Mouse (Mus musculus) ovary, postnatal 10 days (tissue): Measurements from ENCODE around the gene Nme6.
"Not testable (repeated sequence)": the region's sequence is repeated elsewhere in the genome, so short reads cannot be mapped to it uniquely, and the experiment has no call there.

Source experiments
- DNase-seq: peaks from one replicate; pipeline ENCODE4 v3.0.0; 2022; ENCODE audit warnings: low spot score

The Nme6 gene

DNA sequence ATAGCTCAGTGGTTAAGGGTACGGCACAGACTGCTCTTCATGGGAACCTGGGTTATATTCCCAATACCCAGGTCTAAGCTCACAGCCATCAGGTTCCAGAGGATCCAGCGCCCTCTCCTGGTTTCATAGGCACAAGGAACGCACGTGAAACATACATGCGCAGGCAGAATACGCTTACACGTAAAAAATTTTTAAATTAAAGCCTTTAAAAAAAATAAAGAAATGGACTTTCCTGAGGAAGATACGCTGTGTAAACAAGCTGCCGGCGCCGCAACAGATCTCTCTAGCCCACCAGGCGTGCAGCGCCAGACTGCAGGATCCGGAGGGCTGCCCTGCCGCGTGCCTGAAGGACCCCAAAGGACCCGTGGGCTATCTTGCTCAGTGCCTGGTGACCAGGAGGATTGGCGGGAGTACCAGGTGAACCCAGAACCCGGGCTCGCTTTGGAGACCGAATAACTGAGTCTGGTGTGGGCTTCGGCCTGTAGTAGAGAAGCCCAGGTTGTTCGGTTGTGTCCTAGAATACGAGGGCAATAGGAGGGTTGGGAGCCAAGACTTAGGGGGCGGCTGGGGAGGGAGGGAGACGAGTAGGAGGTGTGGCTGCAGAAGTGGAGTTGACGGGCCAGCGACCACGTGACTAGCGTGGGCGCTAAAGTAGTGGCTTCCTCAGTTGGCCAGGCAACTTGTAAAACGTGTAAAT, at the start of gene Nme6:
Gene Nme6, plus strand, starts transcription at position 359 of the 697 bp plus-strand sequence.
- DNase-seq, result peak; percentile 84

- not testable (repeated sequence) for DNase-seq
Measured at GRCm38 (mm10) chr9:109790570-109790969, 42.0 kb upstream of the Nme6 start, which contains the start of gene Fbxw27. Gene Fbxw27, minus strand, starts transcription at chr9:109790670.

DNA sequence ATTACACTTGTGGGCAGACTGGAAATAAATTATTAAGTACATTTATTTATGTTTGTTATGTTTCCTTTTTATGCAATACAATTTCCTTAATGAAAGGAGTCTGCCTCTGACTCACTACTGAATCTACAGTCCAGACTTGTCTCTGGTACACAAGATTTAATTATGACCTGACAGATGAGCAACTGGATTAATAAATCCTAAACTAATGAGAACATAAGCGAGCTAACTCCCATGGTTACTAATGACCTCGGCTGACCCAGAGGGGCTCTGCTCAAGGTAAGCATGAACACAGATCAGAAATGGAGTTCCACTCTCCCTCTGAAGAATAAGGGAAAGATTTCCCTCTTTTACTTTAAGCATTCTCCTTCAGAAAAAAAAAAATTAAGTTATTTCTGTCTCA, 37.3 kb upstream of the Nme6 start:
- DNase-seq, result no peak

DNA sequence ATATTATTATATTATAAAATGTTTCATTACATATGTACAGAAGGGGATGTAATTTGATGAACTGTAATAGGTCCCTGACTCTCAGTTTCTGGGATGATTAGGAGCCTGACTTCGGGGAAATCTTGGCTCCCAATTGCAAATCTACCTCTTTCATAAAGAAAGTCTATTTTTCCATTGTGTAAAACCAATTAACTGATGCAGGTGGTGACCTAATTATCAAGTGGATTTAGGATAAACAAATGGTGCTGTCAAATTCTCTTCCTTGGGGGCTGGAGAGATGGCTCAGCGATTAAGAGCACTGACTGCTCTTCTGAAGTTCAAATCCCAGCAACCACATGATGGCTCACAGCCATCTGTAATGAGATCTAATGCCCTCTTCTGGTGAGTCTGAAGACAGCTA, 36.7 kb upstream of the Nme6 start:
- no peak for DNase-seq

DNA sequence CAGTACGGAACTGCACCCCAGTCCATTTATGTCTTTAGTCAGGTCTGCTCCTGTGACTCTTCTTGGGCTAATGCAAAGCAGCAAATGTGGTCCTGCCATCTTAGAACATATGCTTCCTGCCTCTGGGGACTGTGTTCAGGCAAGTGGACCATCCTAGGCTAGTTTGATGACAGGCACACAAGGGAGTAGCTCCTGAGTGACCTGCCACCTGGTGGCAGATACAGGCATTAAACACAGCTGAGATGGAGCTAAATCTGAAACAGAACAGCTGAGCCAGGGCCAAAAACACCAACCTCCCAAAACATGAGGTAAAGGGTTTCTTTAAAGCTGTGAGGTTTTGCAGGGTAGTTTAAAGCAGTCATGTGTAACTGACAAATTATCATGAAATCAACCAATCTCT, 34.5 kb upstream of the Nme6 start:
- no peak for DNase-seq

- not testable (repeated sequence) for DNase-seq
Measured at GRCm38 (mm10) chr9:109805596-109805995, 27.0 kb upstream of the Nme6 start.

- DNase-seq, result no peak
Measured at GRCm38 (mm10) chr9:109806260-109806659, 26.3 kb upstream of the Nme6 start.

GRCm38 (mm10) chr9:109806695-109807293, 25.8 kb upstream of the Nme6 start:
- DNase-seq, result no peak

GRCm38 (mm10) chr9:109807898-109808297, 24.7 kb upstream of the Nme6 start:
- DNase-seq, result no peak

DNA sequence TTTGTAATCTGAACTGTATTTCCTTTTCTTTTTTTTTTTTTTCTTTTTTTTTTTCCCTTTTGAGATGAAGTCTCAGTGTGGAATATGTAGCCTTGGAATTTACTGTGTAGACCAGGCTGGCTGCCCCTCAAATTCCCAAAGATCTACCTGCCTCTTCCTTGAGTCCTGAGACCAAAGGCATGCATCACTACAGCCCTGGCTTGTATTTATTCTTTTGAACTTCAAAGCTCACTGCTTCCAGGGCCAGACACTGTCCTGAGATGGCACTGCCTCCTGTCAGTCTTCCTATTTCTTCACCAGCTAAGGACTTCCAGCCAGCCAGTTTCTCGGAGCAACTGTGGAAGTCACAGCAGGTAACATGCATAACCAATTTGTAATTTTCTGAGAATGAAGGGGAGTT, 20.6 kb upstream of the Nme6 start, which contains the start of gene Spink8:
Gene Spink8, plus strand, starts transcription at position 301 of the 400 bp plus-strand sequence.
- no peak for DNase-seq

DNA sequence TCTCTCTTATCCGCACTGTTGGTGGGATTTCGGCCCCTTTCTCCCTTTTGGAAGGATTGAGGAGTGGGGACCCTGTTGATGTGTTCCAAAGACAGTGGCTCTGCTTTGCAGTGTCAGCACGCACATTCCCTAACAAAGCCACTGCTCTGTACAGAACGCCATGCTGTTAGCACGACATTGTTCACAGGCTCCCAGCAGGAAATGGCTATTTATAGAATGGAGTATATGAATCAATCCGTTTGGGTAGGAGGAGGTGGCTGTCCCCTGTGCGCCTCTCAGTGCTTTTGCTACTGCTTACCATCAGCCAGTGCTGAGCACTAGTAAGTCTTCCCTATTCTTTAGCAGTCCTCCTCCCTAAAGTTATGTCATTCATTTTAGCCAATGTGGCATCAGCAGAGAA, 19.1 kb upstream of the Nme6 start:
- no peak for DNase-seq

- no peak for DNase-seq
Measured at GRCm38 (mm10) chr9:109816341-109816740, 16.2 kb upstream of the Nme6 start.

DNA sequence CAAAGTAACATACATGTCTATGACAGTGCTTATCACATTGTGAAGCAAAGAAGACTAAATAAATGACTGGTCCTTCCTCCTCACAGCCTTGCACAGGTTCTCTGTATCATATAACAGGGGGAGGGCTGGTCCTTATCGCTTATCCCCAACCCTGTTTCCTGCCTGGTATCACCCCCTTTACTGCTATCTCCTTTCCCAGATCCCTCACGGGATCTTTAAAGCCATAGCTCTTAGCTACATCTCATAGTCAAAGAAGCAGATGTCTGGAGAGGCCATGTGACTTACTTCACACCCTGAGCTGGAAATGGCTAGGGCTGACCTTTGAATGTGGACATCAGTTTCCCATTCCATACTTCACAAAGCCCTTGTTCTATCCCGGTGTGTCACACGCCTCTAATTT, 6.8 kb upstream of the Nme6 start:
- no peak for DNase-seq

DNA sequence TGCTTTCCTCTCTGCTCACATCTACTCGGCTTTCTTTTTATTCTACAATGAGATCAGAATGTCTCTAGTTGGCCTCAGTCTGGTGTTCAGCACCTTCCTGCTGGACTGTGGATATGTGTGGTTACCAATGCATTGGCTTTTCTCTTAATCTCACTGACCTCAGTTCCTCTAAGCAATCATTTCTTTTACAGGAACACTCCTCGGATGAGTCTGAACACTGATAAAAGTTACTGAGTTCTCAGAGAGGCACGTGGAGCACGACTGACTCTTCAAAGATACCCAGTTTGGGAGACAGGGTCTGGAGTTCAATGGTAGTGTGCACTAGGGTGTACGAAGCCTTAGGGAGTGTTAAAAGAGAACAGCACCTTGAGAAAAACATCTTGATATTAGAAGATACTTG, 6.4 kb upstream of the Nme6 start:
- DNase-seq, result no peak

DNA sequence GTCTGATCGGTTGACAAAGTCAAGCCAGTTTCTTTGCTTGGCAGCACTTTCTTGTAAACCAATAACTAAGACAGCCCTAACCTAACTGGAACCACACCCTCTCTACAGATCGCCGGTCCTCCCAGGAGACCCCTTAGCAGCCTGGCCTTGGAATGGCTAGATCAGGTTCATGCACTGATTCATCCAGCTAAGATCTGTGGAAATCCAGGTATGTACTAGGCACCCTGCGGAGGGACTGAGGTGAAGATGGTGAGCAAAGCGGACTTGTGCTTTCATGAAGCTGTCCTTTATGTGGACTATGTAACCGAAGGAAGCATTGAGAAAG, 501 bp downstream of the Nme6 start:
- DNase-seq, result no peak

DNA sequence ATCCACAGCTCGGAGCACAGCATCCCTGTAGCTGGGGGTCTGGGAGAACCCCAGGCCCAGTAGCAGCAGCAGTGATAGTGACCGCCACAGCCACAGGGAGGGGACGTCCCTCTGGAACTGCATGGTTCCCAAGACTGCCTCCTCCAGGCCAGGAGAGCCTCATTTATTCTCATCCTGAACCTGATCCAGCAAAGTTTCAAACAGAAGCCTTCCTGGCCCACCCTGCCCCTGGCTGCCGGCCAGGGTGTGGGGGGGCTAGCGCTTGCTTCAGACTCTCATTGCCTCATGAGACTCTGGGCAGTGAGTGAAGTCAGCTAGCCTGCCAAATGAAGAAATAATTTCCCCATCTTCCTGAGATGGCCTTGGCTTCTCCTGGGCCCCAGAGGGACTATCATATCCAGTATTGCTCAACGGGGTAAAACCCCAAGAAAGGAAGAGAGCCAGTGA, 16.8 kb downstream of the Nme6 start, which contains the start of gene Camp:
Gene Camp, minus strand, starts transcription at position 306 of the 447 bp plus-strand sequence.
- peak; percentile 34 for DNase-seq

DNA sequence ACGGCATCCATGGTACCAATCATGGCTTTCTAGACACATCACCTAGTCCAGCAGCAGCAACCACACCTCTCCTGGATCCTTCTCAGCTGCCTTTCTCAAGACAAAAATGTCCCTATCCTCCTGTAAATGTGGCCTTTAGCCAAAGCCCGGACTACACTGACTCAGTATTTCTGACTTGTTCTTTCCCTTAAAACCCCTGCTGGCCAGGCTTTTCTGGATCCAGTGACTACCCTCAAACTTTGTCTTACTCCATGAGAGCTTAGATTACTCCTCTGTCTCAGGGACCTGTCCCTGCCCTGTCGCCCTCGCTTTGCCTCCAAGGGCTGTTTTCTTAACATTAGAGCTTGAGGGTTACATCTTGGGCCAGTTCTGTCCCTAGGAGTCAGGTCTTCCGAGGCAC, 17.6 kb downstream of the Nme6 start:
- no peak for DNase-seq

DNA sequence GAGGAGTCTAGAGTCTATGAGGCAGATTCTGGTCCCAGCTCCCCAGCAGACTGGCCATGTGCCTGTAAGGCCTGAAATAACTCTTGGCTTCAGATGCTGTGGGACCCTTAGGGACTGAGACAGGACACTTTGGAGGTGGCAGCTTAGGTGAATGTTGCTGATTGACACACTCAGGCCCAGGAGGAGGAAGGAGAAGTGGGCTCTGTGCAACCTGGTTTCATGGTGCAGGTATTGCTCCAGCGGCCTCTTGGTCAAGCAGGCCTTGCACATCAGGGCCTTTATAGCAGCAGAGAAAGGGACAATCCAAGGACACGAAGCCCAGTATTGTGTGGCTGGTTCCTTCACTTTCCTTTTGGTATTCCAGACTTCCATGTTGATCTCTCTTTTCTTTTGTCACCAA, 21.8 kb downstream of the Nme6 start:
- DNase-seq, result no peak

- no peak for DNase-seq
Measured at GRCm38 (mm10) chr9:109855947-109856346, 23.4 kb downstream of the Nme6 start.

GRCm38 (mm10) chr9:109862397-109863044, 30.0 kb downstream of the Nme6 start:
- peak; percentile 69 for DNase-seq

DNA sequence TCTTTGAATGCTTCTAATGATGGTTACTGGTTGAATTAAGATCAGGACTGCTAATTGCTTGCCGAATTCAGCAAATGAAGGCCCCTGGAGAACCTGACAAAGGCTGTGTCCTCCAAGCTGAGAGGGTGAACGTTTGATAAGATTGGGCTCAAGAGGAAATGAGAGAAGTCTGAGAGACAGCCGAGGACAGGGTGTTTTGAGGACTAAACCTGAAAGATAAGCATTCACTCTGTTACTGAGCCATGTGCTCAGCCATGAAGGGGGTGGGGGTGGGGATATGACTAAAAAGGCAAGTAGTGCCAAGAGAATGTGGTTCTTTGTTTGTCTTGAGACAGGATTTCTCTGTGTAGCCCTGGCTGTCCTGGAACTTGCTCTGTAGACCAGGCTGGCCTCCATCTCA, 30.5 kb downstream of the Nme6 start:
- DNase-seq, result no peak

DNA sequence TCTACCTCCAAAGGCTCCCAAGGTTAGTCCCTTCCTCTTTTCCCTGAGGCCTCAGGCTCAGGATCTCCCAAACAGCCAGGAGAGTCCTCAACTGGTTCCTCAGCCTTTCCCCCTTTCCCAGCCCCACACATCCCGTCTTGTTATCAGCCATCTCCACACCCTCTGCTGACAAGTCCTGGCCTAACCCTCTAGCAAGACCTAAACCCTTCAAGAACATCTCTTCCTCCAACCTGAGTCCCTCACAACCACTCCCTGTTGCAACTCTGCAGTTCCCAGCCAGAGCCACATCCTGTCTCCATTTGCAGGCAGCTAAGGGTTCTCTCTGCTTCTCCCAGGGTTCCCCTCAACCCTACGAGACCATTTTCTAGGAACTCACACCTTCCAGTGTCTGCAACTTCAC, 33.7 kb downstream of the Nme6 start:
- no peak for DNase-seq

- no peak for DNase-seq
Measured at GRCm38 (mm10) chr9:109870983-109871572, 38.5 kb downstream of the Nme6 start.
